Mouse (Mus musculus) heart, postnatal 0 days (tissue): Measurements from ENCODE around the gene Msx2.

Experiments used
- CTCF ChIP-seq: IDR thresholded peaks from 2 replicates; pipeline ENCODE4 v1.5.1; 2016; ENCODE audit warnings: antibody characterized with exemption, control low read depth, low read depth
- EP300 ChIP-seq: IDR thresholded peaks from 2 replicates; pipeline ENCODE4 v1.6.1; 2016; ENCODE audit warnings: antibody characterized with exemption, low read depth

DNA sequence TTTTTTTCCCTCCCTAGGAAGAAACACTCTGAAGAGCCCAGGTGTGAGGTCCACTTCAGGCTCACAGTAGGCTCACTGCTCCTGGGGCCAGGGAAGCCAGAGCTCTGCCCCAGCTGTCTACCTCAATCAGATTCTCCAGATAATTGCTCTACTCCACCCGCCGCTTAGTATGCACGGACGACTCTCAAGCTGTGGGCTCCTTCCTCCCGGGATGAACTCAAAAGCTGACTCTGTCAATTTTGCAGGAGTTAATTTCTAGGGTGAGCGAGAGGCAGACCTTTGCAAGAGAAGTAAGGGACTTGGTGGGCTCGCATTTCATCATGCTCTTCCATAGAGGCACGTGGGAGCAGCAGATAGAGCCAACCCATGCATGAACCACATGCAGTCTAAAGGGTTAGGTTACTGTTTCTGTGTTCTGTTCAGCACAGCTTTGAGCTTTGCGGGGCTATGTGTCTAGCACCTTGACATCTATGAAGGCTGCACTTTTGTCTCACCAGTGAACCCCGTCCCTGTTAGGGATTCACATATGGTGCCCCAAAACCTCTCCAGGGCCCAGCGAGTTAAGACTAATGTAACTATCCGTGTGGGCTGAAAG, 47.6 kb upstream of the Msx2 start:
- TF ChIP-seq EP300 = no peak
- no peak for TF ChIP-seq CTCF
